Mouse (Mus musculus): ENCODE measurements around the gene Fzr1. TPM values are rescaled to one million over a fixed set of nuclear protein-coding genes. Genes with fewer than 3 reads are reported as not detected.

The Fzr1 gene
- polyA plus RNA-seq, 1 experiment from 2014 or later, result 45.2 TPM

GRCm38 (mm10) chr10:81358209-81358608, 20.1 kb downstream of the Fzr1 start:
- Histone ChIP-seq H3K36me3 (ENCODE audit: control insufficient read depth, insufficient read depth) (peaks cover 17% of the 10 kb centered on the region; the same call in 1 of the 2 replicates), H3K4me3 (ENCODE audit: low read depth, low read length) (peak overlapping the region; percentile 78), H3K27me3 (replicated peaks; ENCODE audit: control insufficient read depth, insufficient read depth, low read length) (no peaks in the 10 kb centered on the region), H3K9me3 (ENCODE audit: control insufficient read depth) (no peaks in the 10 kb centered on the region), H3K4me2 (replicated peaks; ENCODE audit: low read depth) (peak overlapping the region; percentile 95), H3K9ac (ENCODE audit: low read depth, low read length) (peak overlapping the region; percentile 78), H3K27ac (ENCODE audit: low read depth, low read length) (peak overlapping the region; percentile 87), H3K4me1 (replicated peaks; ENCODE audit: control insufficient read depth, insufficient read depth, low read length) (peaks cover 15% of the 10 kb centered on the region)
- ATAC-seq, result no peak
- TF ChIP-seq CTCF (IDR thresholded peaks at IDR 0.05; ENCODE audit: low read depth), result no peak
- 24% methylated on average over 4 of the region's 4 CpGs for WGBS

- peak within 1 kb of the TSS; percentile 95 for H3K4me2 ChIP-seq (replicated peaks; ENCODE audit: low read depth)
- H3K27me3 ChIP-seq (replicated peaks; ENCODE audit: control insufficient read depth, insufficient read depth, low read length), result no peaks in the 10 kb centered on the region
- 2% methylated on average over 73 of the region's 79 CpGs for WGBS
- H3K36me3 ChIP-seq (ENCODE audit: control insufficient read depth, insufficient read depth), result peaks cover 9% of the 10 kb centered on the region; the same call in 1 of the 2 replicates
- no peak for TF ChIP-seq CTCF (IDR thresholded peaks at IDR 0.05; ENCODE audit: low read depth)
- H3K4me1 ChIP-seq (replicated peaks; ENCODE audit: control insufficient read depth, insufficient read depth, low read length), result peaks cover 9% of the 10 kb centered on the region
- peak within 1 kb of the TSS; percentile 78 for H3K9ac ChIP-seq (ENCODE audit: low read depth, low read length)
- peak within 1 kb of the TSS; percentile 87 for H3K27ac ChIP-seq (ENCODE audit: low read depth, low read length)
- peak; percentile 78 for ATAC-seq
- H3K9me3 ChIP-seq (ENCODE audit: control insufficient read depth), result no peaks in the 10 kb centered on the region
- H3K4me3 ChIP-seq (ENCODE audit: low read depth, low read length), result peak within 1 kb of the TSS; percentile 78
Measured at GRCm38 (mm10) chr10:81356991-81357844, 21.1 kb downstream of the Fzr1 start, which contains the start of gene Mfsd12. TSS of gene Mfsd12 (plus strand) at chr10:81357491.

GRCm38 (mm10) chr10:81356352-81356990, 21.8 kb downstream of the Fzr1 start:
- no peak overlapping the region for H3K27ac ChIP-seq (ENCODE audit: low read depth, low read length)
- H3K27me3 ChIP-seq (replicated peaks; ENCODE audit: control insufficient read depth, insufficient read depth, low read length), result no peaks in the 10 kb centered on the region
- peaks cover 6% of the 10 kb centered on the region; the same call in 1 of the 2 replicates for H3K4me1 ChIP-seq (replicated peaks; ENCODE audit: control insufficient read depth, insufficient read depth, low read length)
- peak overlapping the region; percentile 78; the same call in 1 of the 2 replicates for H3K9ac ChIP-seq (ENCODE audit: low read depth, low read length)
- WGBS, result 34% methylated on average over 12 of the region's 12 CpGs
- H3K9me3 ChIP-seq (ENCODE audit: control insufficient read depth), result no peaks in the 10 kb centered on the region
- H3K36me3 ChIP-seq (ENCODE audit: control insufficient read depth, insufficient read depth), result peaks cover 3% of the 10 kb centered on the region; the same call in 1 of the 2 replicates
- peak overlapping the region; percentile 95 for H3K4me2 ChIP-seq (replicated peaks; ENCODE audit: low read depth)
- no peak for ATAC-seq
- no peak for TF ChIP-seq CTCF (IDR thresholded peaks at IDR 0.05; ENCODE audit: low read depth)
- peak overlapping the region; percentile 78 for H3K4me3 ChIP-seq (ENCODE audit: low read depth, low read length)

- Histone ChIP-seq H3K9me3 (ENCODE audit: control insufficient read depth) (no peaks in the 10 kb centered on the region), H3K9ac (ENCODE audit: low read depth, low read length) (no peak overlapping the region), H3K27me3 (replicated peaks; ENCODE audit: control insufficient read depth, insufficient read depth, low read length) (no peaks in the 10 kb centered on the region), H3K27ac (ENCODE audit: low read depth, low read length) (no peak overlapping the region), H3K4me1 (replicated peaks; ENCODE audit: control insufficient read depth, insufficient read depth, low read length) (peaks cover 6% of the 10 kb centered on the region; the same call in 1 of the 2 replicates), H3K4me3 (ENCODE audit: low read depth, low read length) (no peak overlapping the region), H3K36me3 (ENCODE audit: control insufficient read depth, insufficient read depth) (no peaks in the 10 kb centered on the region), H3K4me2 (replicated peaks; ENCODE audit: low read depth) (no peak overlapping the region)
- no peak for TF ChIP-seq CTCF (IDR thresholded peaks at IDR 0.05; ENCODE audit: low read depth)
- WGBS, result 91% methylated on average over 4 of the region's 4 CpGs
- no peak for ATAC-seq
Measured at GRCm38 (mm10) chr10:81355533-81355932, 22.8 kb downstream of the Fzr1 start.

DNA sequence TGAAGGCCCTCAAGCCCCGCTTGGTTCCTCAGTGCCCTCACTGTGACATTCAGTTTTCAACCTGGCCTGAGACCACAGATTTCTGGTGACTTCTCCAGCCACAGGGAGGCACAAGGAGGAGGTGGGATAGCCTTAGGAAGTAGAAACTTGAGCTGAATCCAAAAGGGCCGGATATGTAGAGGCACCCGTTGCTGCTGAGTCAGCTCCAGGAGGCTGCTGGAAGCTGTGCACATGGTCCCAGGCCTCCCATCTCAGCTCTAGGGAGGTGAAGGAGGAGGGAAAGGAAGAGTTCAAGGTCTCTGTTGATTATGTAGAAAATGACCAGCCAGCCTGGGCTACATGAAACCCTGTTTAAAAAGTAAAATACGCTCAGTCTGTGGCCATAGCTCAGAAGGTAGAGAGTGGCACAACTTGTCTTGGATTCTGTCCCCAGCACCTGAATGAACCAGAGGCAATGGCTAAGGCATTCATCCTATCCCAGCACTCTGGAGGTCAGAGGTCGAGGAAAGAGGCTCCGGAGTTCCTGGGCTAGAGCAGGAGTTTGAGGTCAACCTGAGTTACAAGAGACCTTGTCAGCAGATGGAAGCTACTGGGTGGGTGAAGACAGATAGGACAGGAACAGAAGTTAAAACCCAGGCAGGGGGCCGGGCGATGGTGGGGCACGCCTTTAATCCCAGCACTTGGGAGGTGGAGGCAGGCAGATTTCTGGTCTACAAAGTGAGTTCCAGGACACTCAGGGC, 23.4 kb downstream of the Fzr1 start:
- Histone ChIP-seq H3K27me3 (replicated peaks; ENCODE audit: control insufficient read depth, insufficient read depth, low read length) (no peaks in the 10 kb centered on the region), H3K36me3 (ENCODE audit: control insufficient read depth, insufficient read depth) (no peaks in the 10 kb centered on the region), H3K4me2 (replicated peaks; ENCODE audit: low read depth) (no peak overlapping the region), H3K9ac (ENCODE audit: low read depth, low read length) (no peak overlapping the region), H3K4me1 (replicated peaks; ENCODE audit: control insufficient read depth, insufficient read depth, low read length) (peaks cover 6% of the 10 kb centered on the region; the same call in 1 of the 2 replicates), H3K9me3 (ENCODE audit: control insufficient read depth) (no peaks in the 10 kb centered on the region), H3K4me3 (ENCODE audit: low read depth, low read length) (no peak overlapping the region), H3K27ac (ENCODE audit: low read depth, low read length) (no peak overlapping the region; the same call in 1 of the 2 replicates)
- WGBS, result 69% methylated on average over 9 of the region's 9 CpGs
- ATAC-seq, result no peak
- no peak for TF ChIP-seq CTCF (IDR thresholded peaks at IDR 0.05; ENCODE audit: low read depth)

All from intestine, postnatal 0 days (tissue).